Mouse (Mus musculus) CD8-positive naive resting alpha-beta T cell, adult 2 months (primary cell): ENCODE results near the gene Grip1.

Experiments
- DNase-seq, 2 experiments: peaks; one replicate each; pipeline ENCODE4 v3.0.0; 2022; ENCODE audit warnings: low read depth in 2 of 2, low spot score in 2 of 2

Grip1 gene

GRCm38 (mm10) chr10:119928921-119929320 lies 475.3 kb downstream of the Grip1 start:
- no peak for DNase-seq

- no peak for DNase-seq
These were observed 479.2 kb downstream of the Grip1 start for GRCm38 (mm10) chr10:119932794-119933193.

GRCm38 (mm10) chr10:119933362-119933761 lies 479.7 kb downstream of the Grip1 start:
- DNase-seq, result no peak

GRCm38 (mm10) chr10:119935231-119935630 lies 481.6 kb downstream of the Grip1 start:
- no peak for DNase-seq

GRCm38 (mm10) chr10:119937481-119937880 lies 483.9 kb downstream of the Grip1 start:
- DNase-seq, result no peak

- DNase-seq, result no peak
These were observed 490.3 kb downstream of the Grip1 start for GRCm38 (mm10) chr10:119943906-119944305.

- no peak for DNase-seq
These were observed 497.8 kb downstream of the Grip1 start for GRCm38 (mm10) chr10:119951460-119951859.

- DNase-seq, result no peak
These were observed 503.8 kb downstream of the Grip1 start for GRCm38 (mm10) chr10:119957260-119957955.

GRCm38 (mm10) chr10:119960915-119961314 lies 507.3 kb downstream of the Grip1 start:
- DNase-seq, result no peak

GRCm38 (mm10) chr10:119966321-119966720 lies 512.7 kb downstream of the Grip1 start:
- DNase-seq, result no peak

- DNase-seq, result no peak
These were observed 525.8 kb downstream of the Grip1 start for GRCm38 (mm10) chr10:119979396-119979795.

- DNase-seq, result no peak
These were observed 526.4 kb downstream of the Grip1 start for GRCm38 (mm10) chr10:119980032-119980431.

GRCm38 (mm10) chr10:119984299-119984698 lies 530.7 kb downstream of the Grip1 start:
- DNase-seq, result no peak

GRCm38 (mm10) chr10:119998475-119998874 lies 544.8 kb downstream of the Grip1 start:
- no peak for DNase-seq

- no peak for DNase-seq
These were observed 548.5 kb downstream of the Grip1 start for GRCm38 (mm10) chr10:120002149-120002548.

GRCm38 (mm10) chr10:120004096-120004495 lies 550.5 kb downstream of the Grip1 start:
- DNase-seq, result no peak

- DNase-seq, result no peak
These were observed 552.0 kb downstream of the Grip1 start for GRCm38 (mm10) chr10:120005581-120005980.

- no peak for DNase-seq
These were observed 558.7 kb downstream of the Grip1 start for GRCm38 (mm10) chr10:120012331-120012730.

- DNase-seq, result no peak
These were observed 561.5 kb downstream of the Grip1 start for GRCm38 (mm10) chr10:120015117-120015516.

- no peak for DNase-seq
These were observed 572.8 kb downstream of the Grip1 start for GRCm38 (mm10) chr10:120026437-120026836.

GRCm38 (mm10) chr10:120030901-120031300 lies 577.3 kb downstream of the Grip1 start:
- DNase-seq, result no peak

- DNase-seq, result no peak
These were observed 577.7 kb downstream of the Grip1 start for GRCm38 (mm10) chr10:120031316-120031715.

GRCm38 (mm10) chr10:120033866-120034265 lies 580.2 kb downstream of the Grip1 start:
- no peak for DNase-seq
